Mouse (Mus musculus): ENCODE results near the gene Sec22a.

- TF ChIP-seq EP300 (IDR thresholded peaks at IDR 0.05; ENCODE audit: low read depth): no peak
- TF ChIP-seq CTCF (IDR thresholded peaks at IDR 0.05; ENCODE audit: low read depth): no peak
Measured at GRCm38 (mm10) chr16:35287244-35287643, 76.5 kb downstream of the Sec22a start.
